Mouse (Mus musculus): ENCODE results near the gene Cryzl1.

Cryzl1 gene

DNA sequence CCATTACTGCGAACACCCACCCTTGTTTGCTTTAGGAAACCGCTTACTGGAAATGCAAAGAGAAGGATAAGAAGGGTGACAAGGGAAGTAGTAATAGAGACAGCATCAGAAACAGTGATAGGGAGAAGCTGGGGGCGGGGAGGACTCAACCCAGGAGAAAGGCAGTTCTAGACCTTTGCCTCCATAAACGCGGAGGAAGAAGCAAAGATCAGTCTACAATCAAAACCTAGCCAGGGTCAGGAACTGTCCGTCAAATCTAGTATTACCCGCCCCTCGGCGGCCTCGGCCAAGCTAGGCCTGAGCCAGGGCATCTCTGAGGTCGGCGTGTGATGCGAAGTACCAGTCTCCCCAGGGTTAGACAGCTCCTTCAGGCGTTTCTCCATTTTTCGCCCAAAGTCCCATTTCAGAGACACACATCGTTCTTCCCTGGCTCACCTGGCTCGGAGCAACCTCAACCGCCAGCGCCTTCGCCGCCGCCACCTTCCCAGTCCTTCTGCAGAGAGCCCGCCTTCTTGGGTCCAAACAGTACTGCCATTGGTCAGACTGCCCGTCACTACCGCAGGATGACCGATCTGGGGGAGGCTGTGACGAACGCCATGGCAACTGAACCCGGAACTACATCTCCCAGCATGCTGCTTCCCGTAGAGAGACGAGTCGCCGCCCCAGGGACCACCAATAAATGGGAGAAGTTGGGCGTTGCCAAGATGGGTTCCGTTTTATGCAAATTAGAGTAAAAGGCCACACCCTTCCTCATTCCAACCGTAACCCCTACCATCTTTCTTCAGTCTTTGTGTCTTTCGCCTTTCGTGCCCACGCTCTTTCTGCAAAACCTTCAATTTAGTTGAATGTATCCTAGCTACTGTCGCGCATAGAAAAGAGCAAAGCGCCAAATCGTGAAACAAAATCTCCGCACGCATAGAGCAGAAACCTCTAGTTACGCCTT lies at the start of gene Cryzl1:
Gene Cryzl1, minus strand, starts transcription at position 853 of the 943 bp plus-strand sequence.
- peak; percentile 91 for DNase-seq (ENCODE audit: low spot score)

DNA sequence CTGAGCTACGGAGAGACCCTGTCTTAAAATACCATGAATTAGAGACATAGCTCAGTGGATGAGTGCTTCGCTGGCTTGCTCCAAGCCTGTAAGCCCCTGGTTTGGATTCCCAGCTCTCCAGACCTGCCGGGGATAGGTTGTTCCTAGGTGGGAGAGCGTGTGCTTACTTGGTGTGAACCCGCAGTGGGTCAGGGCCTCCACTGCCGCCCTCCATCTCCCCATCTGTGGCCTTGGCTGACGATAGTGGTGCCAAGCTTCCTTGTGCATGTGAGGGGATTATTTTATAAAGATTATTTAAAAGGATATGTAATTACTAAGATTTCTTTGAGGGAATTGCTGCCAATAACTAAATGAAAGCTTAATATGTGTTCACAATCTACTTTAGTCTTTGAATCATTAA lies 43.8 kb upstream of the Cryzl1 start:
- DNase-seq (ENCODE audit: low spot score): no peak

DNA sequence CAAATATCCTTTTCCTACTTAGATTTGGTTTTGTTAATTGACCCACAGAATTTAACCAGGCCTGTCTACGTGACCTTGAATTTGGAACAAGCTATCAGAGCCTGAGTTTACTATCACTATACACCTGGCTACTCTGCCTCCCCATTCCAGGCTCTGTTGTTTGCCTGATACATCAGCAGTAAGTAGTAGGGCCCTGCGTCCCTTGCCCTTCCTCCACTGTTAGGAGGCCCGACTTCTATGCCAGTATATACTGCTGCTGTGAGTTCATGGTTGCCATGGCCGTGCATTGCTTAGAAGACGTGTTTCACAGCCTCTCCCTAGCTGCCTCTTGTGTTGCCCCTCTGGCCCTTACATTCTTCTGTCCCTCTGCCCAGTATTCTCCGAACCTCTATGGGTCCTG lies 42.6 kb upstream of the Cryzl1 start:
- DNase-seq (ENCODE audit: low spot score): no peak

DNA sequence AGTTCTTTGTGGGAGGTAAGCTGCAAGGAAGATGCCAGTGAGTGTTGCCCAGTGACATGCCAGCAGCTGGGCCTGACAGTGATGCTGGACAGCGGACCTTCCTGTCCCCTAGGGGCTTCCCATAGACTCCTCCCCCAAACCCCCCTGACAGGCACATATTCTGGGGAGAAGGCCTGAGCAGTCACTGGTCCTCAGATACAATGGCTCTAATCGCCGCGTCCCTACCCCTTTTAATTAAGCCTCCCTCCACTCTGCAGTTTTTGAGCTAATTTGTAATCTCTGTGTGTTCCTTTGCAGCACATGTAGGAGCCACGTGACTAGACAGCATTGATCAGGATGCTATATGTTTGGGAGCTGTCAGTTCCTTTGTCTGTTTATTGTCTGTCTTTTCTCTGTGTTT lies 41.9 kb upstream of the Cryzl1 start:
- DNase-seq (ENCODE audit: low spot score): no peak

- no peak for DNase-seq (ENCODE audit: low spot score)
Measured at GRCm38 (mm10) chr16:91769911-91770310, 41.1 kb upstream of the Cryzl1 start.

GRCm38 (mm10) chr16:91768586-91768985 lies 39.8 kb upstream of the Cryzl1 start:
- no peak for DNase-seq (ENCODE audit: low spot score)

GRCm38 (mm10) chr16:91767165-91767701 lies 38.5 kb upstream of the Cryzl1 start:
- no peak for DNase-seq (ENCODE audit: low spot score)

DNA sequence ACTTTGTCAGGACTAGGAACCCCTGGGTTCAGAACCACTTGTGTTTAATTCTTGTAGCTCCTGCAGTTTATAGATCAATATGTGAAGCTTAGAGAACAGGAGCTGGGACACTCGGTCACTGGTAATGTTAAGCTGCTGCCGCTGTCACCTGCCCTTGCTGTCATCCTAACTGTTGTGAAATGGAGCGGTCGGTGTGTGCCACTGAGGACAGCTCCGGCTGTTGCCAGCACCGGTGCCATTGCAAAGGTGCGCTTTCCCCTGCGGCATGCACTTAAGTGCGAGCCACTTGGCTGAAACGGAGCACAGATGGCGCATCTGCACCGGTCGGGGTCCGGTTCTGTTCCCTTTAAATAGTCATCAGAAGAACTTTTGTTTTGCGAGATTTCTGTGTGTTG lies 37.0 kb upstream of the Cryzl1 start:
- DNase-seq (ENCODE audit: low spot score): no peak

- no peak for DNase-seq (ENCODE audit: low spot score)
Measured at GRCm38 (mm10) chr16:91765121-91765815, 36.5 kb upstream of the Cryzl1 start.

DNA sequence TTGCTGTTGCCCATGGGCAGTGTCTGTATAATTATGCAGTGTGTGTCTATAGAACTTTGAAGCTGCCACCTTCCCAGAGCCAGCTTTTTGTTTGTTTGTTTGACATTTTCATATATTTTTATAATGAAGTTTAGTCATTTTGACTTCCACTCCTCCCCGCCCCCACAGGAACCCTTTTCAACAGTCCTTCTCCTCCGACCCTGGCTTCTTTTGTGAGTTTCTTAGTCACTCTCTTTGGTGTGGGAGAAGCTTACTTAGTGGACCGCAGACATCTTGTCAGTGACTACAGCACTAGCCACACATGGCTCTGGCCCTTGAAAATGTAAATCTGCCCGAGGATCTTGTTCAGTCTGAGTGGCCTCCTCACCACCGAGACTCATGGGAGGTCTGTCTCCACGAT lies 35.6 kb upstream of the Cryzl1 start:
- no peak for DNase-seq (ENCODE audit: low spot score)

DNA sequence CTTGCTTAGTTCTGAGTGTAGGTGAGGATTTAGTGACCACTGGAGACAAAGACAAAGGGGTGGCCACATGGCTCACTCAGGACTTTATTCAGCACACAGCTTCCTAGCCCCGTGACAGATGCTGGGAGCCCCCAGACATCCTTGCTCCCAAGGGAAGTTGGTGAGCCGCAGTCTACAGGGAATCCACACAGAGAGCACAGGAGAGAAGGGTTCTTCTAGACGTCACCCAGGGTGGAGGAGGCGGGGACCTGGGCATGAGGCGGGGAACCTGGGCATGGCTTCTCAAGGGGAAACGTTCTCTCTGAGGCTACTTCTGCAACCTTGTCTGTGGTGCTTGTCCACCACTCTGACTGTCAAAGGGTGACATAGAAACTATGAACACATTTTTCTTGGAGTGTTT lies 35.2 kb upstream of the Cryzl1 start:
- DNase-seq (ENCODE audit: low spot score): no peak

DNA sequence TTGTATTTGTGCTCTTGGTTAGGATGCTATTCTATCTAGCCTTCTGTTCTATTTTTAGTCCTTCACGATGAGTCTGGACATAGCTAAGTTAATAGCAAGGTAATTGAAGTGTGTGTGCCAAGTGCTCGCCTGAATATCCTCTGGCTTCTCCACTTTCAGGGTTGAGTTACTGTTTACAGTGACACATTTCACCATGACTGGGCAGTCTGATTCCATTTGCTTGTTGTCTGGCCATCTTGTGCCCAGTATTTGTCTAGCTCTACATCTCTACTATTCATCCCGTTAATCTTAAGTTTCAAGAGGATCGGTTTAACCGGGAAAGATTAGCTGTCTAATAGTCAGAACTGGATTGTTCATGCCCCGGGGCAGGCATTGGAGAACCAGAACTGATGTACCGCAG lies 33.7 kb upstream of the Cryzl1 start:
- DNase-seq (ENCODE audit: low spot score): no peak

GRCm38 (mm10) chr16:91761761-91762160 lies 33.0 kb upstream of the Cryzl1 start:
- no peak for DNase-seq (ENCODE audit: low spot score)

- DNase-seq (ENCODE audit: low spot score): no peak
Measured at GRCm38 (mm10) chr16:91761202-91761601, 32.4 kb upstream of the Cryzl1 start.

- no peak for DNase-seq (ENCODE audit: low spot score)
Measured at GRCm38 (mm10) chr16:91754957-91755356, 26.2 kb upstream of the Cryzl1 start.

DNA sequence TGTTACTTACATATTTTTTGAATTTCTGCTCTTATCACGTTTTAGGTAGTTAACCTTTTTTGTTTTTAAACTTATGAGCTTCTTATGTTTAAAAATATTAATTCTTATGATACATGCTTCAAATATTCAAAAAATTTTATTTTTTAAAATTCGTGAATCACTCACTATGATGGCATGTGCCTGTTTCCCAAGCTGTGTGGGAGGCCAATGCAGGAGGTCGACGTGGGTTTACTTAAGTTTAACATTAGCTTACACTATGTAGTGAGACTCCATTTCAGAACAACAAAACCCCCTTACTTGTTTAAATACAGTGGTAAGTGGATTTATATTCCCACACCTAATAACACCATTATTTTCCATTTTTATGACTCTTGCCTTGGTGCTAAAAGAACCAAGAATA lies 24.8 kb upstream of the Cryzl1 start:
- no peak for DNase-seq (ENCODE audit: low spot score)

GRCm38 (mm10) chr16:91751644-91752385 lies 23.0 kb upstream of the Cryzl1 start:
- DNase-seq (ENCODE audit: low spot score): no peak

DNA sequence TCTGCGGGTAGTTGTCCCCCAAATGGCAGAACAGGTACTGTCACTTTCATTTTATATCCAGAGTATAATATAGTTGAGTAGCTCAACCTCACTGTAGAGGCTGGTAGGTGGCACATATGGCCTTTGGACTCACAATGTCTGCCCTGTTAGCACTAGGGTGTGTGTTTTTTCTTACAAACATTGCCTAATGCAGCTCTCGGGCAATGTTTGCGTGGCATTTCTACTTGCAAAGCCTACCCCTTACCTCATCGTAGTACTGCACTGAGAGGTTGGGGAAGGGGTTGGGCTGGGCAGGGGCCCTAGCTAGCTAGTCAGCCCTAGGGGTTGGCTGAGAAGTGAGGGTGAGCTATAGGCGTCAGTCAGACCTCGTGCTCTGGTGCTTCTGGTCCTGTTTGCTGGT lies 18.8 kb upstream of the Cryzl1 start:
- DNase-seq (ENCODE audit: low spot score): no peak

GRCm38 (mm10) chr16:91746101-91746950 lies 17.6 kb upstream of the Cryzl1 start:
- no peak for DNase-seq (ENCODE audit: low spot score)

- DNase-seq (ENCODE audit: low spot score): no peak
Measured at GRCm38 (mm10) chr16:91743055-91743454, 14.3 kb upstream of the Cryzl1 start.

DNA sequence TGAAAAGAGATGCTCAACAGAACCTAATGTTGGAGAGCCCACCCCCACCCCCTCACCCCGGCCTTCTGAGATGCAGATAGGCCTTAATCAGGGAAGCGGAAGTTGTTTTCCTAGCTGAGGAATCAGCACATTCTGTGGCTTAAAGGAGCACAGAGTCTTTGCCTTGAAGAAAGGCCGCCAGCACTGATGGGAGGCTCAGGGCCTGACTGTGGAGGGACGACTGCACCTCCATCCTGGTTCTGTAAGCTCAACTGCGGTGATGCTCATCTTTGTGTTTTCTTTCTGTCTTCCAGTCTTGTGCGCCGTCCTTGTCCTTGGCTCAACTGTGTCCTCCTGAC lies 12.1 kb upstream of the Cryzl1 start:
- DNase-seq (ENCODE audit: low spot score): no peak
